Mouse (Mus musculus): ENCODE measurements around the gene Rap1gds1. TPM values are rescaled to one million over a fixed set of nuclear protein-coding genes. Genes with fewer than 3 reads are reported as not detected.

The Rap1gds1 gene
- polyA plus RNA-seq, 1 experiment from 2014 or later, result 50.3 TPM

GRCm38 (mm10) chr3:138916591-138916990 lies 158.4 kb downstream of the Rap1gds1 start:
- Histone ChIP-seq H3K4me1 (ENCODE audit: control insufficient read depth, insufficient read depth, low read length) (peaks cover 8% of the 10 kb centered on the region; the same call in 1 of the 2 replicates), H3K27ac (ENCODE audit: low read depth, low read length) (no peak overlapping the region), H3K9me3 (replicated peaks; ENCODE audit: control insufficient read depth, low read length) (no peaks in the 10 kb centered on the region), H3K4me2 (no peak overlapping the region), H3K27me3 (ENCODE audit: control insufficient read depth, insufficient read depth, low read length) (no peaks in the 10 kb centered on the region), H3K4me3 (ENCODE audit: low read depth, low read length) (no peak overlapping the region), H3K9ac (ENCODE audit: low read depth, low read length) (no peak overlapping the region), H3K36me3 (ENCODE audit: control insufficient read depth, insufficient read depth, low read length) (no peaks in the 10 kb centered on the region)
- ATAC-seq (replicated peaks; ENCODE audit: insufficient number of reproducible peaks, low FRiP score, low TSS enrichment), result no peak
- WGBS (ENCODE audit: insufficient replicate concordance), result 91% methylated on average over 4 of the region's 4 CpGs

GRCm38 (mm10) chr3:138914626-138915288 lies 160.2 kb downstream of the Rap1gds1 start:
- Histone ChIP-seq H3K36me3 (ENCODE audit: control insufficient read depth, insufficient read depth, low read length) (no peaks in the 10 kb centered on the region), H3K4me3 (ENCODE audit: low read depth, low read length) (no peak overlapping the region), H3K27me3 (ENCODE audit: control insufficient read depth, insufficient read depth, low read length) (no peaks in the 10 kb centered on the region), H3K9ac (ENCODE audit: low read depth, low read length) (no peak overlapping the region), H3K4me2 (no peak overlapping the region), H3K4me1 (ENCODE audit: control insufficient read depth, insufficient read depth, low read length) (peaks cover 8% of the 10 kb centered on the region; the same call in 1 of the 2 replicates), H3K27ac (ENCODE audit: low read depth, low read length) (no peak overlapping the region), H3K9me3 (replicated peaks; ENCODE audit: control insufficient read depth, low read length) (no peaks in the 10 kb centered on the region)
- no peak for ATAC-seq (replicated peaks; ENCODE audit: insufficient number of reproducible peaks, low FRiP score, low TSS enrichment)
- WGBS (ENCODE audit: insufficient replicate concordance), result 63% methylated on average over 8 of the region's 8 CpGs

- peaks cover 6% of the 10 kb centered on the region; the same call in 1 of the 2 replicates for H3K4me1 ChIP-seq (ENCODE audit: control insufficient read depth, insufficient read depth, low read length)
- no peak overlapping the region for H3K4me2 ChIP-seq
- no peaks in the 10 kb centered on the region for H3K9me3 ChIP-seq (replicated peaks; ENCODE audit: control insufficient read depth, low read length)
- no peak for ATAC-seq (replicated peaks; ENCODE audit: insufficient number of reproducible peaks, low FRiP score, low TSS enrichment)
- 82% methylated on average over 8 of the region's 8 CpGs for WGBS (ENCODE audit: insufficient replicate concordance)
- H3K36me3 ChIP-seq (ENCODE audit: control insufficient read depth, insufficient read depth, low read length), result no peaks in the 10 kb centered on the region
- no peak overlapping the region for H3K27ac ChIP-seq (ENCODE audit: low read depth, low read length)
- no peak overlapping the region for H3K4me3 ChIP-seq (ENCODE audit: low read depth, low read length)
- no peak overlapping the region for H3K9ac ChIP-seq (ENCODE audit: low read depth, low read length)
- H3K27me3 ChIP-seq (ENCODE audit: control insufficient read depth, insufficient read depth, low read length), result no peaks in the 10 kb centered on the region
Observed at GRCm38 (mm10) chr3:138912504-138912903, 162.5 kb downstream of the Rap1gds1 start.

- H3K4me2 ChIP-seq, result no peak overlapping the region
- H3K36me3 ChIP-seq (ENCODE audit: control insufficient read depth, insufficient read depth, low read length), result no peaks in the 10 kb centered on the region
- ATAC-seq (replicated peaks; ENCODE audit: insufficient number of reproducible peaks, low FRiP score, low TSS enrichment), result no peak
- H3K27ac ChIP-seq (ENCODE audit: low read depth, low read length), result no peak overlapping the region
- H3K4me1 ChIP-seq (ENCODE audit: control insufficient read depth, insufficient read depth, low read length), result no peaks in the 10 kb centered on the region
- no peaks in the 10 kb centered on the region for H3K9me3 ChIP-seq (replicated peaks; ENCODE audit: control insufficient read depth, low read length)
- no peak overlapping the region for H3K4me3 ChIP-seq (ENCODE audit: low read depth, low read length)
- H3K27me3 ChIP-seq (ENCODE audit: control insufficient read depth, insufficient read depth, low read length), result peaks cover 2% of the 10 kb centered on the region; the same call in 1 of the 2 replicates
- H3K9ac ChIP-seq (ENCODE audit: low read depth, low read length), result no peak overlapping the region
- WGBS (ENCODE audit: insufficient replicate concordance), result 90% methylated on average over 2 of the region's 2 CpGs
Observed at GRCm38 (mm10) chr3:138909313-138909712, 165.7 kb downstream of the Rap1gds1 start.

GRCm38 (mm10) chr3:138906112-138906880 lies 168.7 kb downstream of the Rap1gds1 start:
- H3K9ac ChIP-seq (ENCODE audit: low read depth, low read length), result no peak overlapping the region
- no peaks in the 10 kb centered on the region for H3K4me1 ChIP-seq (ENCODE audit: control insufficient read depth, insufficient read depth, low read length)
- WGBS (ENCODE audit: insufficient replicate concordance), result 34% methylated on average over 17 of the region's 17 CpGs
- ATAC-seq (replicated peaks; ENCODE audit: insufficient number of reproducible peaks, low FRiP score, low TSS enrichment), result no peak
- H3K9me3 ChIP-seq (replicated peaks; ENCODE audit: control insufficient read depth, low read length), result no peaks in the 10 kb centered on the region
- no peak overlapping the region for H3K4me3 ChIP-seq (ENCODE audit: low read depth, low read length)
- no peak overlapping the region for H3K27ac ChIP-seq (ENCODE audit: low read depth, low read length)
- peaks cover 2% of the 10 kb centered on the region; the same call in 1 of the 2 replicates for H3K27me3 ChIP-seq (ENCODE audit: control insufficient read depth, insufficient read depth, low read length)
- no peaks in the 10 kb centered on the region for H3K36me3 ChIP-seq (ENCODE audit: control insufficient read depth, insufficient read depth, low read length)
- no peak overlapping the region for H3K4me2 ChIP-seq

GRCm38 (mm10) chr3:138905678-138906077 lies 169.3 kb downstream of the Rap1gds1 start:
- H3K4me3 ChIP-seq (ENCODE audit: low read depth, low read length), result no peak overlapping the region
- WGBS (ENCODE audit: insufficient replicate concordance), result 64% methylated on average over 7 of the region's 7 CpGs
- H3K4me2 ChIP-seq, result no peak overlapping the region
- H3K27ac ChIP-seq (ENCODE audit: low read depth, low read length), result 0 out of 2 replicates have a peak overlapping the region, but pooled peaks have one; percentile 47
- peaks cover 2% of the 10 kb centered on the region; the same call in 1 of the 2 replicates for H3K27me3 ChIP-seq (ENCODE audit: control insufficient read depth, insufficient read depth, low read length)
- H3K36me3 ChIP-seq (ENCODE audit: control insufficient read depth, insufficient read depth, low read length), result no peaks in the 10 kb centered on the region
- no peaks in the 10 kb centered on the region for H3K9me3 ChIP-seq (replicated peaks; ENCODE audit: control insufficient read depth, low read length)
- no peak for ATAC-seq (replicated peaks; ENCODE audit: insufficient number of reproducible peaks, low FRiP score, low TSS enrichment)
- H3K9ac ChIP-seq (ENCODE audit: low read depth, low read length), result no peak overlapping the region
- H3K4me1 ChIP-seq (ENCODE audit: control insufficient read depth, insufficient read depth, low read length), result peaks cover 4% of the 10 kb centered on the region; the same call in 1 of the 2 replicates

GRCm38 (mm10) chr3:138900571-138901141 lies 174.3 kb downstream of the Rap1gds1 start:
- Histone ChIP-seq H3K9me3 (replicated peaks; ENCODE audit: control insufficient read depth, low read length) (no peaks in the 10 kb centered on the region), H3K27ac (ENCODE audit: low read depth, low read length) (no peak overlapping the region), H3K4me2 (no peak overlapping the region), H3K36me3 (ENCODE audit: control insufficient read depth, insufficient read depth, low read length) (no peaks in the 10 kb centered on the region), H3K9ac (ENCODE audit: low read depth, low read length) (no peak overlapping the region), H3K27me3 (ENCODE audit: control insufficient read depth, insufficient read depth, low read length) (no peaks in the 10 kb centered on the region), H3K4me3 (ENCODE audit: low read depth, low read length) (no peak overlapping the region), H3K4me1 (ENCODE audit: control insufficient read depth, insufficient read depth, low read length) (peaks cover 4% of the 10 kb centered on the region; the same call in 1 of the 2 replicates)
- WGBS (ENCODE audit: insufficient replicate concordance), result 82% methylated on average over 9 of the region's 9 CpGs
- ATAC-seq (replicated peaks; ENCODE audit: insufficient number of reproducible peaks, low FRiP score, low TSS enrichment), result no peak

- Histone ChIP-seq H3K9me3 (replicated peaks; ENCODE audit: control insufficient read depth, low read length) (no peaks in the 10 kb centered on the region), H3K27me3 (ENCODE audit: control insufficient read depth, insufficient read depth, low read length) (no peaks in the 10 kb centered on the region), H3K9ac (ENCODE audit: low read depth, low read length) (no peak overlapping the region), H3K4me3 (ENCODE audit: low read depth, low read length) (no peak overlapping the region), H3K36me3 (ENCODE audit: control insufficient read depth, insufficient read depth, low read length) (no peaks in the 10 kb centered on the region), H3K4me2 (no peak overlapping the region), H3K27ac (ENCODE audit: low read depth, low read length) (no peak overlapping the region), H3K4me1 (ENCODE audit: control insufficient read depth, insufficient read depth, low read length) (peaks cover 13% of the 10 kb centered on the region)
- no peak for ATAC-seq (replicated peaks; ENCODE audit: insufficient number of reproducible peaks, low FRiP score, low TSS enrichment)
- 84% methylated on average over 8 of the region's 8 CpGs for WGBS (ENCODE audit: insufficient replicate concordance)
Observed at GRCm38 (mm10) chr3:138898055-138898454, 176.9 kb downstream of the Rap1gds1 start.

Data from heart, embryonic 11.5 days (tissue).